Mouse (Mus musculus): ENCODE measurements around the gene Nans. TPM values are rescaled to one million over a fixed set of nuclear protein-coding genes. Genes with fewer than 3 reads are reported as not detected.

Gene Nans
- polyA plus RNA-seq, 1 experiment = 103 TPM

DNA sequence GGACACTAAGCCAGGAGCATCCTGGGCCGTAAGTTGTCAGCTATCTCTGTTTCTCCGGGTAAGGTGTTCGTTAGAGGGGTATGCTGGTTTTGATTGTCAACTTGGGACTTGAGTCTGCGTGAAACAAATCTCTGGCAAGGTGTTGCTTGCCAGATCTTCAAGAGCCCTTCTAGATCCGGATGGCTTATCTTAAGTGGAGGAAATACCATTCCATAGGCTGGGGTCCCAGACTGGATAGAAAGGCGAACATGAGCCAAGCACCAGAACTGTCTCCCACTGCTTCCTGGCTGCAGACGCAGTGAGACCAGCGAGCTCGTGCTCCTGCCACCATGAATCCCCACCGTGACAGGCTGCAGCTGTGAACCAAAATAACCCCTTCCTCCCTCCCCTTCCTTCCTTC, 32.4 kb downstream of the Nans start:
- no peak overlapping the region for H3K9ac ChIP-seq (ENCODE audit: low read depth, poor library complexity, severe bottlenecking)
- H3K27ac ChIP-seq (ENCODE audit: insufficient read depth, low read length) = no peak overlapping the region
- peaks cover 5% of the 10 kb centered on the region; the same call in 1 of the 2 replicates for H3K9me3 ChIP-seq (replicated peaks; ENCODE audit: control insufficient read depth, insufficient read depth, low read length, poor library complexity, severe bottlenecking)
- H3K36me3 ChIP-seq (ENCODE audit: control insufficient read depth, insufficient read depth, low read length, poor library complexity, severe bottlenecking) = no peaks in the 10 kb centered on the region
- H3K4me1 ChIP-seq (ENCODE audit: control insufficient read depth, insufficient read depth, low read length) = no peaks in the 10 kb centered on the region
- no peak overlapping the region for H3K4me3 ChIP-seq (ENCODE audit: low read depth, low read length)
- no peaks in the 10 kb centered on the region for H3K27me3 ChIP-seq (ENCODE audit: control insufficient read depth, insufficient read depth, low read length, poor library complexity, severe bottlenecking)
- TF ChIP-seq POLR2A (IDR thresholded peaks at IDR 0.05; ENCODE audit: insufficient read depth, low read length) (no peak), CTCF (IDR thresholded peaks at IDR 0.05; ENCODE audit: low read depth, low read length) (no peak), EP300 (IDR thresholded peaks at IDR 0.05; ENCODE audit: insufficient read depth, low read depth, low read length) (no peak)

DNA sequence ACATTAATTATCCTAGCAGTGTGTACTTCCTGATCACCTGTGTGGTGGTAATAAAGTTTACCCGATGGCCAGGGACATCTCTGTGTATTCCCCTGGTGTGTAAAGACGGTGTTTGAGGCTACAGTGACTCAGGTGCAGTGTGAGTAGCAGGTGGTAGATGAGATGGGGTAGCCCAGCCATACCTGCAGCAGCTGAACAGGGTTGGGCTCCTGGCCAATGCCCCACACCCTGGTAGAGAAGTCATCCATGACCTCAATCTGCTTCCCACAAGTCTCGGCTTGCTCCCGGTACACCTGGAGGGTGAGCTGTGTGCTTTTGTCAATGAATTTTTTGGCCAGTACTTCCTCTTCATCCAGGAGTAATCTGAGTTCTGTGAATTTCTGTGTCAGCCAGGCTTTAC, 34.3 kb downstream of the Nans start:
- no peaks in the 10 kb centered on the region for H3K36me3 ChIP-seq (ENCODE audit: control insufficient read depth, insufficient read depth, low read length, poor library complexity, severe bottlenecking)
- H3K4me3 ChIP-seq (ENCODE audit: low read depth, low read length) = no peak overlapping the region
- no peak for TF ChIP-seq CTCF (IDR thresholded peaks at IDR 0.05; ENCODE audit: low read depth, low read length)
- TF ChIP-seq POLR2A (IDR thresholded peaks at IDR 0.05; ENCODE audit: insufficient read depth, low read length) = no peak
- no peak for TF ChIP-seq EP300 (IDR thresholded peaks at IDR 0.05; ENCODE audit: insufficient read depth, low read depth, low read length)
- H3K9ac ChIP-seq (ENCODE audit: low read depth, poor library complexity, severe bottlenecking) = no peak overlapping the region
- H3K4me1 ChIP-seq (ENCODE audit: control insufficient read depth, insufficient read depth, low read length) = no peaks in the 10 kb centered on the region
- no peaks in the 10 kb centered on the region for H3K27me3 ChIP-seq (ENCODE audit: control insufficient read depth, insufficient read depth, low read length, poor library complexity, severe bottlenecking)
- H3K27ac ChIP-seq (ENCODE audit: insufficient read depth, low read length) = no peak overlapping the region
- no peaks in the 10 kb centered on the region for H3K9me3 ChIP-seq (replicated peaks; ENCODE audit: control insufficient read depth, insufficient read depth, low read length, poor library complexity, severe bottlenecking)

DNA sequence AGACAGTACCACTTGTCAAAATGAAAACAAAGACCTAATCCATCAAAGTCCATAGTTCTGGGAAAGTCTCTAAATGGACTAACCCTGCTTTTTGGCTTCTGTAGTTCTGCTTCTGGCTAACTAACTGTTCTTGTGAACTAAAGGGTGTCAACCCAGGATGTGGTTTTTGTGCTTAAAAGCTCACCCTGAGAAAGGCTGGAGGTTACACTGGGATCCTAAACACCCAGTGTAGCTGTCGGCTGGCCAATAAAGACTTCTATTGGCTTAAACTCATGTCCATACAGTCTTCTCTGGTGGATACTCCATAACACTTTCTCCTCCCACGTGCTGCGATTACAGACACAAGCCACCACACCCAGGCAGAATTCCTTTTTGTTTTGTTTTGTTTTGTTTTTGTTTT, 37.2 kb downstream of the Nans start:
- Histone ChIP-seq H3K36me3 (ENCODE audit: control insufficient read depth, insufficient read depth, low read length, poor library complexity, severe bottlenecking) (no peaks in the 10 kb centered on the region), H3K9me3 (replicated peaks; ENCODE audit: control insufficient read depth, insufficient read depth, low read length, poor library complexity, severe bottlenecking) (no peaks in the 10 kb centered on the region), H3K27ac (ENCODE audit: insufficient read depth, low read length) (no peak overlapping the region), H3K4me3 (ENCODE audit: low read depth, low read length) (no peak overlapping the region), H3K27me3 (ENCODE audit: control insufficient read depth, insufficient read depth, low read length, poor library complexity, severe bottlenecking) (no peaks in the 10 kb centered on the region), H3K9ac (ENCODE audit: low read depth, poor library complexity, severe bottlenecking) (no peak overlapping the region), H3K4me1 (ENCODE audit: control insufficient read depth, insufficient read depth, low read length) (no peaks in the 10 kb centered on the region)
- TF ChIP-seq POLR2A (IDR thresholded peaks at IDR 0.05; ENCODE audit: insufficient read depth, low read length) (no peak), EP300 (IDR thresholded peaks at IDR 0.05; ENCODE audit: insufficient read depth, low read depth, low read length) (no peak), CTCF (IDR thresholded peaks at IDR 0.05; ENCODE audit: low read depth, low read length) (no peak)

DNA sequence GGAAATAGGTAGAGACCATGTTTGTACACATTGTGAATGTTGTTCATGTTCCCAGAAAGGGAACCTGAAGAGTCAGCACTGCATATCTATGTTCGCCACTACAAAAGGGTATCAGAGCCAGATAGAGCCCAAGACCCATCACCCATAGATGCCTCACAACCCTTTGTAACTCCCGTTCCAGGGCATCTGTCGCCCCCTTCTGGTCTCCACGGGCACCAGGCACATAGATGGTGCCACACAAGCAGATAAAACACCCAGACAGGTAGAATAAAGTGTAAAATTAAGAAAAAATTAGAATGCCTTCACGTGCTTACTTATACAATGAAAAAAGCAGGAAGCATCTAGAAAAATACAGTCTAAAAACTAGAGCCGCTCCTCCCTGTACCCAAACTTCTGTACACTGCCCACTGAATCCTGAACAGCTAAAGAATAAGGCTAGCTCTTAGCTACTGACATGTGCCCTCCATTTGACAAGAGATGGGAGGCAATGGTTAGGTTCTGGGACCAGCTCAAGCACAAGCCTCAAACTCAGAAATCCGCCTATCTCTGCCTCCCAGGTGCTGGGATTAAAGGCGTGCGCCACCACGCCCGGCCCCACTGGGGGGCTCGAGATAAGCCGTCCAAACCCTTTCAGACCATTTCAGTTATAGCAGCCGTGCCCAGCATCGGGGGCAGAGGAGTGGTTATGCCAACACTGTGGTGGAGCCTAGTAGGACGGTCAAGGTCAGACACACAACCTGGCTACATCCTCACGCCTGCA, 37.9 kb downstream of the Nans start:
- Histone ChIP-seq H3K4me1 (ENCODE audit: control insufficient read depth, insufficient read depth, low read length) (no peaks in the 10 kb centered on the region), H3K27ac (ENCODE audit: insufficient read depth, low read length) (no peak overlapping the region), H3K27me3 (ENCODE audit: control insufficient read depth, insufficient read depth, low read length, poor library complexity, severe bottlenecking) (no peaks in the 10 kb centered on the region), H3K4me3 (ENCODE audit: low read depth, low read length) (peak overlapping the region; percentile 44), H3K9me3 (replicated peaks; ENCODE audit: control insufficient read depth, insufficient read depth, low read length, poor library complexity, severe bottlenecking) (no peaks in the 10 kb centered on the region), H3K36me3 (ENCODE audit: control insufficient read depth, insufficient read depth, low read length, poor library complexity, severe bottlenecking) (no peaks in the 10 kb centered on the region), H3K9ac (ENCODE audit: low read depth, poor library complexity, severe bottlenecking) (no peak overlapping the region)
- TF ChIP-seq CTCF (IDR thresholded peaks at IDR 0.05; ENCODE audit: low read depth, low read length) (peak; percentile 69), POLR2A (IDR thresholded peaks at IDR 0.05; ENCODE audit: insufficient read depth, low read length) (no peak)

DNA sequence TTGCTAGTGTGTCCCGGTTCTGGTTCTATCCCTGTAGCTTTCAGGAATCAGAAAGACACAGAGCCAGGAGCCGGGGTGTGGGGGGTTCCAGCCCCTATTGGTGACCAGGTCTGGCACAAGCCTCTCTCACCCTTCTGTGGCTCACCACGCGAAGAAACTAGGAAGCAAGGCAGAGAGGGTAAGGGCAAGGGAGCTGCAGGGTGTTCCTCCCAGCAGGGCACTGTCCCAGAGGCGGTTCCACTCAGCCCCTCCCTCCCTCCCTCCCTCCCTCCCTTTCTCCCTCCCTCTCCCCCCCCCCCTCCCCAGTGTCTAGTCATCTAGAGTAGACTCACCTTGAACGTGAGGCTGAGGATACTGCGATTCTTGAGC, 38.5 kb downstream of the Nans start:
- Histone ChIP-seq H3K27ac (ENCODE audit: insufficient read depth, low read length) (no peak overlapping the region), H3K27me3 (ENCODE audit: control insufficient read depth, insufficient read depth, low read length, poor library complexity, severe bottlenecking) (no peaks in the 10 kb centered on the region), H3K36me3 (ENCODE audit: control insufficient read depth, insufficient read depth, low read length, poor library complexity, severe bottlenecking) (no peaks in the 10 kb centered on the region), H3K4me3 (ENCODE audit: low read depth, low read length) (peak overlapping the region; percentile 44), H3K4me1 (ENCODE audit: control insufficient read depth, insufficient read depth, low read length) (no peaks in the 10 kb centered on the region), H3K9ac (ENCODE audit: low read depth, poor library complexity, severe bottlenecking) (no peak overlapping the region), H3K9me3 (replicated peaks; ENCODE audit: control insufficient read depth, insufficient read depth, low read length, poor library complexity, severe bottlenecking) (no peaks in the 10 kb centered on the region)
- no peak for TF ChIP-seq EP300 (IDR thresholded peaks at IDR 0.05; ENCODE audit: insufficient read depth, low read depth, low read length)
- no peak for TF ChIP-seq POLR2A (IDR thresholded peaks at IDR 0.05; ENCODE audit: insufficient read depth, low read length)
- TF ChIP-seq CTCF (IDR thresholded peaks at IDR 0.05; ENCODE audit: low read depth, low read length) = no peak

DNA sequence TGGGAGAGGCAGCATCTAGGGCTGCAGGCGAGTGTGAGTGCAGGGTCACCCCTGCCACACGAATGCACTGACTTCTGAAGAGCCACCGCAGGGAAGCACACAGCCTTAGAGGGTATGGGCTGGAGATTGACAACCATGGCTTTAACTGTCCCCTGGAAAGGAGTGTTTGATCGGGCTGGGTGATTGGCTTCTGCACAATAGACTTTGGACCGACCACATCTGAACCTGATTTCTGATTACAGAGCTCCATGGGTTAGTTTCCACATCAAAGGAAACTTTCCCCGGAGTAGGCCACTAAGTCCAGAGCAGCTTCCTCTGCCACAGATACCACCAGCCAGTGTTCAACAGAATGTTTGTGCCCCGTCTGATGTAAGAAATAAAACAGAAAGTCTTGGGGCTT, 40.7 kb downstream of the Nans start:
- H3K27ac ChIP-seq (ENCODE audit: insufficient read depth, low read length) = no peak overlapping the region
- no peak overlapping the region for H3K9ac ChIP-seq (ENCODE audit: low read depth, poor library complexity, severe bottlenecking)
- H3K4me3 ChIP-seq (ENCODE audit: low read depth, low read length) = no peak overlapping the region
- no peaks in the 10 kb centered on the region for H3K9me3 ChIP-seq (replicated peaks; ENCODE audit: control insufficient read depth, insufficient read depth, low read length, poor library complexity, severe bottlenecking)
- H3K27me3 ChIP-seq (ENCODE audit: control insufficient read depth, insufficient read depth, low read length, poor library complexity, severe bottlenecking) = no peaks in the 10 kb centered on the region
- peaks cover 2% of the 10 kb centered on the region for H3K4me1 ChIP-seq (ENCODE audit: control insufficient read depth, insufficient read depth, low read length)
- TF ChIP-seq EP300 (IDR thresholded peaks at IDR 0.05; ENCODE audit: insufficient read depth, low read depth, low read length) = no peak
- TF ChIP-seq POLR2A (IDR thresholded peaks at IDR 0.05; ENCODE audit: insufficient read depth, low read length) = no peak
- no peak for TF ChIP-seq CTCF (IDR thresholded peaks at IDR 0.05; ENCODE audit: low read depth, low read length)
- H3K36me3 ChIP-seq (ENCODE audit: control insufficient read depth, insufficient read depth, low read length, poor library complexity, severe bottlenecking) = no peaks in the 10 kb centered on the region

All from ES-Bruce4 (cell line).